Mouse (Mus musculus) neural tube, embryonic 12.5 days (tissue): ENCODE results near the gene Fer. TPM values are rescaled to one million over a fixed set of nuclear protein-coding genes. Genes with fewer than 3 reads are reported as not detected.

Experiments used
- ATAC-seq: fragments of 200-750 bp; cut with Nextera tagmentation; 2 replicates; pipeline ENCODE4 v1.8.0; 2017; ENCODE audit warnings: low read depth, mild to moderate bottlenecking, moderate TSS enrichment, moderate library complexity; ENCODE audit not compliant: low FRiP score
- H3K27ac ChIP-seq: fragments of 300-500 bp; sonication (generic); 2 replicates; pipeline ENCODE4 v1.5.1; 2016
- H3K27me3 ChIP-seq: fragments of 300-500 bp; sonication (generic); replicated peaks from 2 replicates; pipeline ENCODE4 v1.6.1; 2016; ENCODE audit warnings: mild to moderate bottlenecking
- H3K36me3 ChIP-seq: fragments of 300-500 bp; sonication (generic); 2 replicates; pipeline ENCODE4 v1.6.1; 2016; ENCODE audit warnings: mild to moderate bottlenecking
- H3K4me1 ChIP-seq: fragments of 300-500 bp; sonication (generic); 2 replicates; pipeline ENCODE4 v1.6.1; 2016
- H3K4me2 ChIP-seq: fragments of 300-500 bp; sonication (generic); replicated peaks from 2 replicates; pipeline ENCODE4 v1.6.1; 2016; ENCODE audit warnings: mild to moderate bottlenecking
- H3K4me3 ChIP-seq: fragments of 300-500 bp; sonication (generic); 2 replicates; pipeline ENCODE4 v1.5.1; 2016
- H3K9ac ChIP-seq: fragments of 300-500 bp; sonication (generic); 2 replicates; pipeline ENCODE4 v1.6.1; 2016; ENCODE audit warnings: mild to moderate bottlenecking
- H3K9me3 ChIP-seq: fragments of 300-500 bp; sonication (generic); 2 replicates; pipeline ENCODE4 v1.6.1; 2016; ENCODE audit warnings: mild to moderate bottlenecking
- WGBS: fragments of 180-500 bp; shearing (Covaris S2); methylation state at CpG from one replicate; pipeline ENCODE4 v1.1.7; 2016; 5-methylcytosine and 5-hydroxymethylcytosine counted together
- polyA plus RNA-seq: library from polyadenylated mRNA; unstranded; fragments of >200 nt; fragmentation: Nextera tagmentation; extraction: Ambion mirVana; gene quantifications from 2 replicates; pipeline ENCODE4 v1.2.1, GENCODE M21; 2016

Fer gene
- polyA plus RNA-seq, 1 experiment from 2014 or later: 32.7 TPM

DNA sequence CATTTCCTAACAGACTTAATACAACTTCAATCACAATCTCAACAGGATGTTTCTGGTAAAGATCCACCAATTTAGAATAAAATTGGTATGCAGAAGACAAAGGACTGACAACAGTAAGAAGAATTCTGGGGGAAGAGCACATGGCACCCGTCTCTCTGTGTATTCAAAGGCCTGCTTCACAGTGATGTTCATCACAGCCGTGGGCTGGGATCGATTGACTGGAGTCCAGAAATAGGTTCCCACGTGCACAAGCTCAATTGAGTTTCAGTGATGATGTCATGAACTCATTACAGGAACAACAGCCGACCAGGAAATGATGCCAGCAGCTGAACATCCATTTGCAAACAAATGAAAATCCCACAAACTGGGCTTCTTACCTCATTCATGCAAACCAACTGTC, 320.3 kb downstream of the Fer start:
- Histone ChIP-seq H3K36me3 (no peaks in the 10 kb centered on the region), H3K27ac (no peak overlapping the region), H3K4me1 (no peaks in the 10 kb centered on the region), H3K4me2 (no peak overlapping the region), H3K4me3 (no peak overlapping the region), H3K27me3 (no peaks in the 10 kb centered on the region), H3K9me3 (no peaks in the 10 kb centered on the region), H3K9ac (no peak overlapping the region)
- no peak for ATAC-seq
- 72% methylated on average over 5 of the region's 5 CpGs for WGBS

Other genes starting within 250 kb of the Fer start
- gene A930002H24Rik, start 729 bp downstream of the Fer start, polyA plus RNA-seq: 2.5 and 3.6 TPM in 2 replicates